Mouse (Mus musculus): Measurements from ENCODE around the gene Acad10. TPM values are rescaled to one million over a fixed set of nuclear protein-coding genes. Genes with fewer than 3 reads are reported as not detected.

The Acad10 gene
- polyA plus RNA-seq, 1 experiment, result 4.7 TPM

DNA sequence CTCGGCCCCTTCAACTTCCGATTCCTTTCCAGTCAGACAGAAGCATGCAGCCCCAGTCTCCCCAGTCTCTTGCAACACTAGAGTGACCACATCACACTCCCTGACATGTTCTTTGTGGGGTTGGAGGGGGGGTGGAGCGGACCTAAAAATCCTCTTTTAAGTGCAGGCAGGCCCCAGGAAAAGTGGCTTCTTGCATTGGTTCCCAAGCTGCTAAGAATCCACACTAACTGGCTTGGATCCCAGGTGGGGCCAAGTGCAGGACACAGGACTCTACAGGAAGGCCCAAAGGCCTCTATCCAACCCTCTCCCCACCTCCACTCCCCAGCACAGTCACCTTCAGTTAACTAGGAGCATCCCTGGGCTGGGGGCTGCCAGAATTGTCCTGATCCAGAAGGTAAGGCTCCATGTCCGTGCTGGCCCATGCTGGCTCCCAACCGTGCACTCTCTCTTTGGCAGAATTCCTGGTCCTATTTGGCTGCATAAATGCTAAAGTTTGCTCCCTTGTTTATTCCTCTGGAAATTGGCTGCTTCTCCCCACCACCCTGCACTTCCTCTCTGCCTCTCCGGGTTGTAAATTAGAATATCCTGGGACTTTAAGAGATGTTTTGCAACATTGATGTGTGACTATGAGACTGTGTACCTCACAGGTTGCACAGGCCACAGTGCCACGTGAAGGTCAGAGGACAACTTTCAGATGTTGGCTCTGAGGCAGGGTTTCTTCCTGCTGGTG lies 30.3 kb upstream of the Acad10 start:
- TF ChIP-seq POLR2AphosphoS2 (IDR thresholded peaks at IDR 0.05; ENCODE audit: insufficient read length, low read depth) (no peak), REST (IDR thresholded peaks at IDR 0.05; ENCODE audit: insufficient read depth, insufficient read length) (no peak), E2F4 (IDR thresholded peaks at IDR 0.05; ENCODE audit: insufficient read depth) (no peak), TCF3 (IDR thresholded peaks at IDR 0.05; ENCODE audit: insufficient read length, low read depth) (no peak), SRF (IDR thresholded peaks at IDR 0.05; ENCODE audit: control insufficient read depth, insufficient read length, low read depth) (no peak), CEBPB (IDR thresholded peaks at IDR 0.05; ENCODE audit: insufficient read depth, poor library complexity, severe bottlenecking) (no peak), POLR2A (IDR thresholded peaks at IDR 0.05; ENCODE audit: insufficient read length, low read depth) (no peak), TCF12 (IDR thresholded peaks at IDR 0.05; ENCODE audit: insufficient read depth, poor library complexity, severe bottlenecking) (no peak), MAX (IDR thresholded peaks at IDR 0.05; ENCODE audit: low read depth) (no peak), MYOD1 (IDR thresholded peaks at IDR 0.05; ENCODE audit: control insufficient read depth in 1 of 3, insufficient read length in 2 of 3, low read depth in 2 of 3) (no peak), USF1 (IDR thresholded peaks at IDR 0.05; ENCODE audit: low read depth) (no peak), MYOG (IDR thresholded peaks at IDR 0.05; ENCODE audit: control insufficient read depth in 1 of 3, insufficient read depth in 1 of 3, insufficient read length in 2 of 3, low read depth in 2 of 3) (no peak)
- Histone ChIP-seq H3K4me3 (no peak overlapping the region), H3ac (ENCODE audit: control insufficient read depth, insufficient read length) (no peak overlapping the region), H3K36me3 (ENCODE audit: control insufficient read depth, insufficient read depth) (no peaks in the 10 kb centered on the region), H3K4me2 (ENCODE audit: low read depth) (no peak overlapping the region), H3K27me3 (ENCODE audit: control insufficient read depth, insufficient read depth, insufficient read length) (no peaks in the 10 kb centered on the region), H3K79me2 (ENCODE audit: control insufficient read depth, insufficient read depth) (no peaks in the 10 kb centered on the region)

DNA sequence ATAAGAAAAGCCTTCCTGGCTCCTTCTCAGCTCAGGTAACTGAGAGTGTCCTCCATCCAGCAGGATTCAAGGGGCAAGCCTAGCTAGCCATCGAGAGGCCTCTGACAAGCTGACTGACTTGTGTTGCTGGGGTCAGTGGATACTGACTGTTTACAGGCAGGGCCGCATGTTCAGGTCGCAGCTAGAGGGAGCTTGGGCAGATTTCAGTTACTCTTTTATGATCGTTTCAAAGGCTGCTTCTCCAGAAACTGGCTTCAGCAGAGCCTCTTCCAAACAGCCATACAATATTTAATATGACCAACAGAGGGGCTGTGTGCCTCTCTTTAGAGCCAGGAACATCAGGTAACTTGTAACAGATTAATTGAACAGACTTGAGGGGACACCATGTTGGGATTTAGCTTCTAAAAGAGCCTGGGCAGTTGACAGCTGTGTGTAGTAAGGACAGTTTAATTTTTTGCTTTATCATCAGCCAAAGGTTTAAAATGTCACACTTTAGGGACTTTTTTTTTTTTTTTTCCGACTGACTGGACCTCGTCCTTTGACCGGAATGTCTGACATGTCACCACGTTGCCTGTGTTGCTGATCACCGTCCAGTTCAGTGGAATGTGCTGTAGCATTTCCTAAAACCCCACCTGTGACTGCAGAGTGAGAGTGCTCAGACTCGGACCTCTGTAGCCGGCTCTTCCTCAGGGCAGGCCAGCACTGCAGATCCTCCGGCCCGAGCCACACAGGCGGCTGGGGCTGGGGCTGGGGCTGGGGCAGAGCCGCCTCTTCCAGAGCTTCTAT lies 26.0 kb upstream of the Acad10 start:
- no peak for TF ChIP-seq CEBPB (IDR thresholded peaks at IDR 0.05; ENCODE audit: insufficient read depth, poor library complexity, severe bottlenecking)
- peak in 1 of 3 experiments; percentile 51 for TF ChIP-seq MYOG (IDR thresholded peaks at IDR 0.05; ENCODE audit: control insufficient read depth in 1 of 3, insufficient read depth in 1 of 3, insufficient read length in 2 of 3, low read depth in 2 of 3)
- Histone ChIP-seq H3K36me3 (ENCODE audit: control insufficient read depth, insufficient read depth) (peaks cover 14% of the 10 kb centered on the region), H3K4me3 (no peak overlapping the region), H3ac (ENCODE audit: control insufficient read depth, insufficient read length) (no peak overlapping the region), H3K4me2 (ENCODE audit: low read depth) (peak overlapping the region; percentile 44), H3K27me3 (ENCODE audit: control insufficient read depth, insufficient read depth, insufficient read length) (no peaks in the 10 kb centered on the region), H3K79me2 (ENCODE audit: control insufficient read depth, insufficient read depth) (no peaks in the 10 kb centered on the region)

DNA sequence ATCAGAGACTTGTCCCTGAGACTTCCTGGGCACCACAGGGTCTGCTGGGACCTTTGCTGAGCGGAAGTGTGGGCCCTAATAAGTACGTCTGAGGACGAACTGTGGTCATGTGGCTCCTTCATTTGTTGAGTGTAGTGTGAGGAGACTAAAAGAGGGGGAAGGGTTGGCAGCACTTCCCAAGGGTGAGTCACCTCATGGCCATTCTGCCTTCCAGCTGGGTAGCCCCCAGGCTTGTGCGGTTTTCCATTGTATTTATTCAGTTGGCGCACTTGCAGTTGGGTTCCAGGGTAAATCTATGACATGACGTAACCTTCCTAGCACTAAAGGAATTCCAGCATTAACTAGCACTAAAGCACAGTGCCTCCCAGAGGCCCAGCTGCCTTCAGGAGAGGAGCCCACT lies 25.2 kb upstream of the Acad10 start:
- no peaks in the 10 kb centered on the region for H3K79me2 ChIP-seq (ENCODE audit: control insufficient read depth, insufficient read depth)
- no peak overlapping the region for H3K4me3 ChIP-seq
- no peaks in the 10 kb centered on the region for H3K27me3 ChIP-seq (ENCODE audit: control insufficient read depth, insufficient read depth, insufficient read length)
- TF ChIP-seq TCF12 (IDR thresholded peaks at IDR 0.05; ENCODE audit: insufficient read depth, poor library complexity, severe bottlenecking), result peak; percentile 91
- TF ChIP-seq MYOD1 (IDR thresholded peaks at IDR 0.05; ENCODE audit: control insufficient read depth in 1 of 3, insufficient read length in 2 of 3, low read depth in 2 of 3), result peak; percentile 36 to 94 (median 85)
- peak; percentile 71 for TF ChIP-seq SRF (IDR thresholded peaks at IDR 0.05; ENCODE audit: control insufficient read depth, insufficient read length, low read depth)
- no peak for TF ChIP-seq POLR2AphosphoS2 (IDR thresholded peaks at IDR 0.05; ENCODE audit: insufficient read length, low read depth)
- peak; percentile 80 for TF ChIP-seq USF1 (IDR thresholded peaks at IDR 0.05; ENCODE audit: low read depth)
- peak in 2 of 3 experiments; percentile 37 to 86 for TF ChIP-seq MYOG (IDR thresholded peaks at IDR 0.05; ENCODE audit: control insufficient read depth in 1 of 3, insufficient read depth in 1 of 3, insufficient read length in 2 of 3, low read depth in 2 of 3)
- no peak for TF ChIP-seq MAX (IDR thresholded peaks at IDR 0.05; ENCODE audit: low read depth)
- peak; percentile 56; the same call in 1 of the 2 replicates for TF ChIP-seq CEBPB (IDR thresholded peaks at IDR 0.05; ENCODE audit: insufficient read depth, poor library complexity, severe bottlenecking)
- no peak for TF ChIP-seq REST (IDR thresholded peaks at IDR 0.05; ENCODE audit: insufficient read depth, insufficient read length)
- TF ChIP-seq POLR2A (IDR thresholded peaks at IDR 0.05; ENCODE audit: insufficient read length, low read depth), result no peak
- TF ChIP-seq E2F4 (IDR thresholded peaks at IDR 0.05; ENCODE audit: insufficient read depth), result no peak
- peak; percentile 66 for TF ChIP-seq TCF3 (IDR thresholded peaks at IDR 0.05; ENCODE audit: insufficient read length, low read depth)
- peak overlapping the region; percentile 44 for H3K4me2 ChIP-seq (ENCODE audit: low read depth)
- peaks cover 22% of the 10 kb centered on the region for H3K36me3 ChIP-seq (ENCODE audit: control insufficient read depth, insufficient read depth)
- no peak overlapping the region for H3ac ChIP-seq (ENCODE audit: control insufficient read depth, insufficient read length)

DNA sequence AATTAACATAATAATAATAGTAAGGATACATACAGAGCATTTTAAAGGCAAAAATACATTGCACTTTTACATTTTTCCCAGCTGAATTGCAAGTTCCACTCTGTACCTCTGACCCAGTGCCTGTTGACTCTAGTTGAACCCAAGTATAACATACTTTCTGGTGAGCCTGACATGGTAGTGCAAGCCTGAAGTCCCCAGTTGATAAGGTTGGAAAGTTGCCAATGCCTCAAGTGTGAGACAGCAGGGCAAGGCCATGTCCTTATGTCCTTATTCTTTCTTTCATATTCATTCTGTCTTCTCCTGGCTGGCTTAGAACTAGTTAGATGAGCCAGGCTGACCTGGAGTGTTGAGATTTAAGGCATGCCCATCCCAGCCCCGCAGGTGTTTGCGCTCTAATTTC lies 21.9 kb upstream of the Acad10 start:
- Histone ChIP-seq H3K79me2 (ENCODE audit: control insufficient read depth, insufficient read depth) (no peaks in the 10 kb centered on the region), H3K27me3 (ENCODE audit: control insufficient read depth, insufficient read depth, insufficient read length) (no peaks in the 10 kb centered on the region), H3K4me3 (no peak overlapping the region), H3K4me2 (ENCODE audit: low read depth) (no peak overlapping the region), H3K36me3 (ENCODE audit: control insufficient read depth, insufficient read depth) (peaks cover 36% of the 10 kb centered on the region), H3ac (ENCODE audit: control insufficient read depth, insufficient read length) (no peak overlapping the region)
- TF ChIP-seq USF1 (IDR thresholded peaks at IDR 0.05; ENCODE audit: low read depth) (no peak), CEBPB (IDR thresholded peaks at IDR 0.05; ENCODE audit: insufficient read depth, poor library complexity, severe bottlenecking) (no peak), MYOD1 (IDR thresholded peaks at IDR 0.05; ENCODE audit: control insufficient read depth in 1 of 3, insufficient read length in 2 of 3, low read depth in 2 of 3) (no peak), POLR2AphosphoS2 (IDR thresholded peaks at IDR 0.05; ENCODE audit: insufficient read length, low read depth) (no peak), TCF12 (IDR thresholded peaks at IDR 0.05; ENCODE audit: insufficient read depth, poor library complexity, severe bottlenecking) (no peak), REST (IDR thresholded peaks at IDR 0.05; ENCODE audit: insufficient read depth, insufficient read length) (no peak), MAX (IDR thresholded peaks at IDR 0.05; ENCODE audit: low read depth) (no peak), TCF3 (IDR thresholded peaks at IDR 0.05; ENCODE audit: insufficient read length, low read depth) (no peak), E2F4 (IDR thresholded peaks at IDR 0.05; ENCODE audit: insufficient read depth) (no peak), POLR2A (IDR thresholded peaks at IDR 0.05; ENCODE audit: insufficient read length, low read depth) (no peak), SRF (IDR thresholded peaks at IDR 0.05; ENCODE audit: control insufficient read depth, insufficient read length, low read depth) (no peak), MYOG (IDR thresholded peaks at IDR 0.05; ENCODE audit: control insufficient read depth in 1 of 3, insufficient read depth in 1 of 3, insufficient read length in 2 of 3, low read depth in 2 of 3) (no peak)

Measured in myocyte (in vitro differentiated cells).